Mouse (Mus musculus): Measurements from ENCODE around the gene Cpne4.

The Cpne4 gene

GRCm38 (mm10) chr9:104854245-104854921 is 307.3 kb downstream of the Cpne4 start:
- in situ Hi-C loops (cut with MboI; ENCODE audit: unreplicated experiment in 2 of 2) = no loop called here

DNA sequence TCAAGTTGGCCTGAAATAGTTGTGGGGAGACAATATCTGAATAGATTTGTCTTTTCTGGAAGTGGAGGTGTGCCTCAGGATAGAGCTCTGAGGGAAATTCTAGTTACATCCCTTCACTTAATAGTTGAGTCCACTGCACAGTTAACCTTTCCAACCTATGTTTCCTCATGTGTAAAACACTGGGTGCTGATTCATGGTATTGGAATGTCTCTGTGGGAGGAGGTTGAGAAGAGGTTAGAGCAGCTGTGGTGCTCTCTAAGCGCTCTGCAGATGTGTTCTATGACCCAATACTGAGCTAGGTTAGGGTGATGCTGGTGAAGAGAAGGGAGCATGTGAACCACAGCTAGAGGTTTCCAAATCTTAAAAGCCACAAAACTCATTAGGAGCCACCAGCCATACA is 318.7 kb downstream of the Cpne4 start:
- in situ Hi-C loops (cut with MboI; ENCODE audit: unreplicated experiment in 2 of 2) = no loop called here

DNA sequence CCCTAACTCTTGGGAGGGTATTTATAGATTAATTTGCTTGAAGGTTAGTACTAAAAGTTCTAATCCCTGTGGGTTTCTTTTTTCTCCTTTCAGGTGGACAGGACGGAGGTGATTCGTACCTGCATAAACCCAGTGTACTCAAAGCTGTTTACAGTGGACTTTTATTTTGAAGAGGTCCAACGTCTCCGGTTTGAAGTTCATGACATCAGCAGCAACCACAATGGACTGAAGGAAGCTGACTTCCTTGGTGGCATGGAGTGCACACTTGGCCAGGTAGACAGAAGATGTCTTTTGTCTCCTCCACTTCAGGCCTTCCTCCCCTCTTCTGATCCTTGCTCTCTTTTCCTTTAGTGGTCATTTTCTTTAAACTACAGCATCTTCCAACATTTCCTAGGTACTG is 325.5 kb downstream of the Cpne4 start:
- in situ Hi-C loops (cut with MboI; ENCODE audit: unreplicated experiment in 2 of 2) = no loop called here

DNA sequence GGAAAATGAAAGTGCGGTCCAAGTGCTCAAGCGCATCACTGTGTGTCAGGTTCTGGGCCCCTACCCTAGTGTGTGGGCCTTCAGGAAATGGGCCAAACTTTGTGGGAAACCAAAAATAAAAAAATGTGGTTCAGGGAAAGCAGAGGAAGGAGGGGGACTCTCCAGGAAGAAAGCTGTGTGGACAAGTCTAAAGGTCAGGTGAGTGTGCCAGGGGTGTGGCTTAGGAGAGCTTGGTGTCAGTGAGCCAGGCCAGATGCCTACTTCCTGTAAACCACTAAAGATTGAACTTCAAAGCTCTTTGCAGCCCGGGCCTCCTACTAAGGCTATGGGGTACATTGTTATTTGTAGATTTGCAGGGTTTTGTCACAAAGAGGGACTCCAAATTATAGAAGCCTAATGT is 327.1 kb downstream of the Cpne4 start:
- in situ Hi-C loops (cut with MboI; ENCODE audit: unreplicated experiment in 2 of 2) = no loop called here

GRCm38 (mm10) chr9:104877014-104877413 is 329.9 kb downstream of the Cpne4 start:
- in situ Hi-C loops (cut with MboI; ENCODE audit: unreplicated experiment in 2 of 2) = no loop called here

- in situ Hi-C loops (cut with MboI; ENCODE audit: unreplicated experiment in 2 of 2) = no loop called here
Measured at GRCm38 (mm10) chr9:104878558-104878957, 331.5 kb downstream of the Cpne4 start.

- in situ Hi-C loops (cut with MboI; ENCODE audit: unreplicated experiment in 2 of 2) = no loop called here
Measured at GRCm38 (mm10) chr9:104890517-104890916, 343.4 kb downstream of the Cpne4 start.

- in situ Hi-C loops (cut with MboI; ENCODE audit: unreplicated experiment in 2 of 2) = no loop called here
Measured at GRCm38 (mm10) chr9:104895360-104895759, 348.3 kb downstream of the Cpne4 start.

DNA sequence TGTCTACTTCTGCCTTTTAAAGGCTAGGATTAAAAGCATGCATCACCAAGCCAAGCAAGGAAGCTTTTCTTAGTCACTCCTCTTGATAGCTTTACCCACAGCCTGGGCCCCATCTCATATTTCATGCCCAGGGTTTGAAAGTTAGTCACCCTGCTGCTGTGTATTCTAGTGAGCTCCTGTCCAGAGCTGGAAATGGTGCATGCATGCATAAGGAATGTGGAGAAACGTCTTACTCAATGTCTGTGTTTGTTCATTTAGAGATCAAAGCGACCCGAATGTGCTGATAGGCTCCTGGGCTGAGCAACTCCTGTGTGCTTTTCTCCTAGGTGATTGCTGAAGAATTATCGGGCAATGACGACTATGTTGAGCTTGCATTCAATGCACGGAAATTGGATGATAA is 354.0 kb downstream of the Cpne4 start:
- in situ Hi-C loops (cut with MboI; ENCODE audit: unreplicated experiment in 2 of 2) = no loop called here

- in situ Hi-C loops (cut with MboI; ENCODE audit: unreplicated experiment in 2 of 2) = no loop called here
Measured at GRCm38 (mm10) chr9:104901827-104902226, 354.7 kb downstream of the Cpne4 start.

DNA sequence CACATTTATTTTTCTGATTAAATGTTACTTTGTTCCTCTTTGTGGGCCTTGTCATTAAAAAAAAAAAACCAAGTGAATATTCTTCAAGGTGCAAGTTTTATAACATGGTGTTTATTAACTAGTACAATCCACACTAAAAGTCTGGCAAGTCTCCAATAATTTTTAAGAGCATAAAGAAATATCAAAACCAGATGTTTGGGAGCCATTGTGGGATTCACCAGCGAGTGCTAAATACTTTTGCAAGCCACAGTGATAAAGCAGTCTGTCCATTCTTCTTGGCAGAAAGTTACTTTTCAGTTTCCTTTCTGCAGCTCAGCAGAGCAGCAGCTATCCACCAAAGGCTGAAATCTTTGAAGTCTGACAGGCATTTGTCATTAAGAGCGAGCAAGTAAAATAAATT is 365.6 kb downstream of the Cpne4 start:
- in situ Hi-C loops (cut with MboI; ENCODE audit: unreplicated experiment in 2 of 2) = no loop called here

DNA sequence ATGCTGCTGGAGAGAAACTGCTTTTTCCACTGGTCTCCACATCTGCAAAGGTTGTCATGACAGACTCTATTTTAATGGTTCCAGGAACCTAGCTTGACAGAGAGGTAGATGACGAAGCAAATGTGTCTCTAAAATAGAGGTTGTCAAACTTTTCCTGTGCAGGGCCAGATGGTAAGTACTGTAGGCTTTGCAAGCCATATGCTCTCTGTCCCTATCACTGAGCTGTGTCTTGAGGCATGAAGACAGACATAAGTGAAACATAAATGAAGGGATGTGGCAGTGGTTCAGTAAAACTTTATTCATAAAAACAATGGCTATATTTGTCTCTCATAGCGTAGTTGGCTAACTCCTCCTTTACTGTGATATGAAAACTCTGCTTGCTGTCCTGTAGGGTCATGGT is 366.2 kb downstream of the Cpne4 start:
- in situ Hi-C loops (cut with MboI; ENCODE audit: unreplicated experiment in 2 of 2) = no loop called here

DNA sequence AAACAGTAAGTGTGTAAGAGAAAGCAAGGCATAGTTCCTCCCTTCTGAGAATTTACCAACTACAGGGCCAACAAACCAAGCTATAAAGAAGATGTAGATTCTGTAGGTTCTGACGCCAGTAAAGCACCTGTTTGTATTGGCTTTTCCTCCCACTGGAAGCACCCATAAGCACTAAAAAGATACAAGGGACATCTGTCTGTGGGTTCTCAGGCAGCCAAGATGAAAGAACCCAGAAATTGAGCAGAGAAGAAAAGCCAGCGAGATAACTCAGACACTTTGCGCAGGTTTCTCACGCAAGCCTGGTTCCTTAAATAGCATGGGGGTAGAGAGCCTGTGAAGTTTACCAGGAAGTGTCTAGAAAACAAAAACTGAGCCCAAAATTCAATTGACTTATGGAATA is 374.1 kb downstream of the Cpne4 start:
- in situ Hi-C loops (cut with MboI; ENCODE audit: unreplicated experiment in 2 of 2) = no loop called here

GRCm38 (mm10) chr9:104922051-104922450 is 375.0 kb downstream of the Cpne4 start:
- in situ Hi-C loops (cut with MboI; ENCODE audit: unreplicated experiment in 2 of 2) = no loop called here

GRCm38 (mm10) chr9:104928806-104929205 is 381.7 kb downstream of the Cpne4 start:
- in situ Hi-C loops (cut with MboI; ENCODE audit: unreplicated experiment in 2 of 2) = no loop called here

DNA sequence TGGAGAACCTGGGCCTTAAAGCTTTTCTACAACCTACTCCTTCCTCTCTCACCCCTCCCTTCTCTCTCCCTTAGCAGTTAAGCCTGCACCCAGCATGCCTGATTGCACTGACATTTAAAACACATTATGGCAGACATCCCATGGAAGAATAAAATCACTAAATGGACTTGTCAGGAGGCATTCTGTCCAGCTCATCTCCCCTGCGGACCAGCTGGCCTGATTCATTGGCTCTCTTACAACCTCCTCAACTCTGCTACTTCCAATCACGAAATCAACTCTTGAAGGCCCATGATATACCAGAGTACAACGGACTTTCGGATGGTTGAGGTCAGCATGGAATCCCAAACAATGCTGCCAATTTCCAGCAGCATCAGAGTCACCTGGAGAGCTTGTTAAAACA is 393.3 kb downstream of the Cpne4 start:
- in situ Hi-C loops (cut with MboI; ENCODE audit: unreplicated experiment in 2 of 2) = no loop called here

- in situ Hi-C loops (cut with MboI; ENCODE audit: unreplicated experiment in 2 of 2) = no loop called here
Measured at GRCm38 (mm10) chr9:104950551-104950950, 403.5 kb downstream of the Cpne4 start.

DNA sequence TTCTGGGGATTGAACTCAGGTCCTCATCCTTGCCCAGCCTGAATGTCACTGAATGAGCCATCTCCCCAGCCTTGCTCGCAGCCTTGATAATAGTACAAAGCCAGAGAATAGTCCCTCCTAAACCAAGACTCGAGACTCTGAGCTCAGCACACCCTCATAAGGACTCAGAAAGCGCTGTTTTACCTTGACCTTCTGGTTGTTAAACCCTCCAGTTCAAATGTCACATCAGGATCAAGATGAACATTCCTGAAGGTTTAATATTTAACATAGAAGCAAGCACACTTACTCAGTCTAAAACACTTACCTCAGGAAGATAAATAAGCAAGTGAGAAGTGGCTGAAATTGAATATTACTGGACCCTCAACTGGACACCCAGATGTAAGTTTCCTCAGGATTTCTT is 405.1 kb downstream of the Cpne4 start:
- in situ Hi-C loops (cut with MboI; ENCODE audit: unreplicated experiment in 2 of 2) = no loop called here

GRCm38 (mm10) chr9:104972828-104973227 is 425.7 kb downstream of the Cpne4 start:
- in situ Hi-C loops (cut with MboI; ENCODE audit: unreplicated experiment in 2 of 2) = no loop called here

DNA sequence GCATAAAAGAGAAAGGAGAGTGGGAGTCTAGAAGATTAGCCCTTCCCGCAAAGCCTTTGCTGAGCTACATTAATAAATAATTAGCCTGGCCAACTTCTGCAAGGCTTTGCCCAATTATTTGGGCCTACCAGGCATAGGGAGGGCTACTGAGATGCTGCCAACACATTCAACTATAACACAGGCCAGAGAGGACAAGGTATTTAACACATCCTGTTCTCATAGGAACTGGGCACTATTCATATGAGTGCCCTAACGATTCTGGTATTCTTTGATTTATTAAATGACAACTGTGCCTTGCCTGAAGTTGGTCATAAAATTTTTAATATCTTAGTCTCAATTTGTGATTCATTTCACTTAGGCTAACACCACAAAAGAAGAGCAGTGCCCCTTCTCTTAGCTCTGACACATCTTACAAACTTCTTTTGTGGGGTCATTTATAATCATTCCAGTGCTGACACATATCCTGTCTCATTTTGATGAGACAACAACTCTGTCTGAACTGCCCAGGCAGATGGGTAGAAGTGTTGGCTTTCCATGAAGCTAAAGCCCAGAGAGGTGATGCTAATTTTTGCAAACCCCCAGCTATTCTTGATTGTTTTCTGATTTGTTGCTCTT is 435.0 kb downstream of the Cpne4 start:
- in situ Hi-C loops (cut with MboI; ENCODE audit: unreplicated experiment in 2 of 2) = no loop called here

GRCm38 (mm10) chr9:104998225-104998624 is 451.1 kb downstream of the Cpne4 start:
- in situ Hi-C loops (cut with MboI; ENCODE audit: unreplicated experiment in 2 of 2) = no loop called here

DNA sequence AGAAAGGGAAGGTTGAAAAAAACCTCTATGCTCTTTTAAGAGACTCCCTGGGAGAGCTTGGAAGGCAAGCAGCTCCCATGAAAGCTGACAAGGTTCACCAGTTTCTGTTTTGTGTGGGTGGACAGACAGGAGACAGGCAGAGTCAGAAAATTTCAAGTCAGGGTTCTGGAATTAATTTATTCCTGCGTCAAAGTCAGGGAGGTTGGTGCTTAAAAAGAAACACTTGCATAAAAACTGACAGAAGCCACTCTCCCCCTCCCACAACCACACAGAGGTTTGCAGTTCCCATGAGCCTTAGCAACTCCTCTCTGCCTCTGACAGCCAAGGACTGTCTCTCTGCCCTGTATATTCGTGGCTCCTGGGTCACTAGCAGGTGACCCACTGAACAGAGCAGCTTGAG is 463.6 kb downstream of the Cpne4 start:
- in situ Hi-C loops (cut with MboI; ENCODE audit: unreplicated experiment in 2 of 2) = no loop called here

- in situ Hi-C loops (cut with MboI; ENCODE audit: unreplicated experiment in 2 of 2) = no loop called here
Measured at GRCm38 (mm10) chr9:105018186-105018585, 471.1 kb downstream of the Cpne4 start.
